Comparison of ENCODE assay signal across 7 mouse cellular contexts in the genomic region with DNA sequence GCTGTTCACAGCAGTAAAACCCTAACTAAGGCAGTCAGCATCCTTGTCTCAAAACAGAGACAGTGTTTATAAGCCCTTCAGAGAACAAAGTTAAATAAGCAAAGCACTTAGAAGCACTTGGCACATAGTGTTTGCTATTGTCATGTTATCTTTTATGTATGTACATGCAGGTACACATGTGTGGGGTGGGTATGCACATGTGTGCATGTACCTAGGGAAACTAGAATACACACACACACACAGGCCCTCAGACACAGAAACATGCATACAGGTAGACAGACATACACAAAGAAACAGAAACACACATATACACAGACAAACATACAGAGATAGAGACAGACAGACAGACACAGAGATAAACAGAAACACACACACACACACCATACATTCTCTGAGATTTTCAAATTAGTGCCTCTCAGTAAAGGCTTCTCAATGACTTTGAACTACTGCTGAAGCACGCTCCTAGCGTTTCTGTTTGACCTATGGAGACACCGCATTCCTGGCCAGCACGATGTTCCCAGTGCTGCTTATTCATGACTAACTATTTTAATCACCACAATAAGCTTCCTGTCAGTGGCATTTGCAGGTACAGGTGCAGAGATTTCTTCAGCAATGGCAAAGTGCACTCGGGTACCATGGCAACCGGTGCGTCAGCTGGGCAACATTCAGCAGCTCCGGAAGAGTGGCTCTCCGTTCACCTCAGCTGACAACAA.
A peak's percentile ranks its signal among the peaks of the same experiment; 100 is the strongest.
DNase-seq lines count a peak whose midpoint lies in the region; ATAC-seq lines count a peak whose summit lies in the region.

No protein-coding gene starts in this region.

- peak; percentile 82; the same call in 1 of the 2 replicates for ATAC-seq in forebrain, embryonic 14.5 days

- intact Hi-C loops in gastrocnemius, postnatal 36 days (cut with DNase I), result no loop called here

- peak overlapping the region; percentile 66; the same call in 1 of the 2 replicates for H3K27ac ChIP-seq in forebrain, embryonic 14.5 days (ENCODE audit: low read depth, low read length)

- no peak overlapping the region for H3K4me3 ChIP-seq in forebrain, embryonic 14.5 days (ENCODE audit: low read depth, low read length)

- H3K9ac ChIP-seq in forebrain, embryonic 14.5 days (ENCODE audit: low read length), result no peak overlapping the region

- no peaks in the 10 kb centered on the region for H3K4me1 ChIP-seq in forebrain, embryonic 14.5 days (ENCODE audit: control insufficient read depth, insufficient read depth, low read length)

- no peak overlapping the region for H3K4me2 ChIP-seq in forebrain, embryonic 14.5 days (ENCODE audit: low read length)

- H3K9me3 ChIP-seq in forebrain, embryonic 14.5 days (replicated peaks; ENCODE audit: control insufficient read depth, low read length), result no peaks in the 10 kb centered on the region

- no peaks in the 10 kb centered on the region for H3K36me3 ChIP-seq in forebrain, embryonic 14.5 days (ENCODE audit: control insufficient read depth, insufficient read depth, low read length)

- peak; percentile 40 for DNase-seq in brain, embryonic 18.5 days (ENCODE audit: low read depth, low spot score)
- peak; percentile 69 for DNase-seq in forebrain, embryonic 14.5 days (ENCODE audit: low spot score)
- DNase-seq in kidney, postnatal 10 days, result peak; percentile 60
- peak; percentile 64 for DNase-seq in lung, postnatal 36 days
- no peak for DNase-seq in gastrocnemius, postnatal 36 days
- DNase-seq in heart, adult 9 months (ENCODE audit: low spot score in 2 of 2), result no peak
- no peak for DNase-seq in thymus, postnatal 14 days

- H3K27me3 ChIP-seq in forebrain, embryonic 14.5 days (replicated peaks; ENCODE audit: control insufficient read depth, insufficient read depth, low read length), result no peaks in the 10 kb centered on the region

- WGBS in forebrain, embryonic 14.5 days, result 69% methylated on average over 9 of the region's 9 CpGs

Comparison
In these comparisons a context has a peak if more than half of its experiments do, and no peak if none do; other contexts are left out.
1. DNase-seq: peak in brain, embryonic 18.5 days (single experiment), forebrain, embryonic 14.5 days (single experiment), kidney, postnatal 10 days (single experiment) and lung, postnatal 36 days (single experiment); none in gastrocnemius, postnatal 36 days (0 of 2), heart, adult 9 months (0 of 2) and thymus, postnatal 14 days (single experiment).